Mouse (Mus musculus) left cerebral cortex, adult 2 months (tissue): ENCODE measurements around the gene Mllt11. TPM values are rescaled to one million over a fixed set of nuclear protein-coding genes. Genes with fewer than 3 reads are reported as not detected.

Experiments
- DNase-seq, 2 experiments: peaks; one replicate each; pipeline ENCODE4 v3.0.0; 2021 to 2022; ENCODE audit warnings: low spot score in 2 of 2, mixed read lengths in 1 of 2; ENCODE audit errors: extremely low spot score in 1 of 2
- H3K27ac ChIP-seq: fragments of 200-600 bp; 2 replicates; pipeline ENCODE4 v1.8.1; 2022
- H3K4me3 ChIP-seq: fragments of 200-600 bp; 2 replicates; pipeline ENCODE4 v1.8.1; 2022
- CTCF ChIP-seq: fragments of 200-600 bp; IDR thresholded peaks from 2 replicates; pipeline ENCODE4 v1.8.1; 2022; ENCODE audit warnings: antibody characterized with exemption, mild to moderate bottlenecking, moderate library complexity
- intact Hi-C: fragments of 180-260 bp; cut with DNase I; formaldehyde crosslinking; loops from one replicate; pipeline ENCODE4 v1.15.1; 2025
- long read RNA-seq, 2 experiments: library from polyadenylated mRNA; stranded (forward); transcript quantifications; one replicate each; pipeline ENCODE4 v2.0.0; 2021; ENCODE audit warnings: borderline mapping rate in 2 of 2
- total RNA-seq, 2 experiments: library from RNA; stranded (reverse); gene quantifications; 2 replicates each; pipeline ENCODE4 v1.2.3; 2021

The Mllt11 gene
- 100 to 1,000 TPM; 272 to 277 TPM for total RNA-seq
- long read RNA-seq, experiment 1, transcript Mllt11-201 (2 exons, 1,923 nt): major isoform, 367 of 391 reads
- long read RNA-seq, experiment 1, partial matches to known transcripts: 11 of 391 reads
- long read RNA-seq, experiment 1, other reads (novel, unspliced or antisense): 13 of 391 reads
- long read RNA-seq, experiment 2, transcript Mllt11-201 (2 exons, 1,923 nt): major isoform, 231 of 248 reads
- long read RNA-seq, experiment 2, partial matches to known transcripts: 5 of 248 reads
- long read RNA-seq, experiment 2, other reads (novel, unspliced or antisense): 12 of 248 reads

DNA sequence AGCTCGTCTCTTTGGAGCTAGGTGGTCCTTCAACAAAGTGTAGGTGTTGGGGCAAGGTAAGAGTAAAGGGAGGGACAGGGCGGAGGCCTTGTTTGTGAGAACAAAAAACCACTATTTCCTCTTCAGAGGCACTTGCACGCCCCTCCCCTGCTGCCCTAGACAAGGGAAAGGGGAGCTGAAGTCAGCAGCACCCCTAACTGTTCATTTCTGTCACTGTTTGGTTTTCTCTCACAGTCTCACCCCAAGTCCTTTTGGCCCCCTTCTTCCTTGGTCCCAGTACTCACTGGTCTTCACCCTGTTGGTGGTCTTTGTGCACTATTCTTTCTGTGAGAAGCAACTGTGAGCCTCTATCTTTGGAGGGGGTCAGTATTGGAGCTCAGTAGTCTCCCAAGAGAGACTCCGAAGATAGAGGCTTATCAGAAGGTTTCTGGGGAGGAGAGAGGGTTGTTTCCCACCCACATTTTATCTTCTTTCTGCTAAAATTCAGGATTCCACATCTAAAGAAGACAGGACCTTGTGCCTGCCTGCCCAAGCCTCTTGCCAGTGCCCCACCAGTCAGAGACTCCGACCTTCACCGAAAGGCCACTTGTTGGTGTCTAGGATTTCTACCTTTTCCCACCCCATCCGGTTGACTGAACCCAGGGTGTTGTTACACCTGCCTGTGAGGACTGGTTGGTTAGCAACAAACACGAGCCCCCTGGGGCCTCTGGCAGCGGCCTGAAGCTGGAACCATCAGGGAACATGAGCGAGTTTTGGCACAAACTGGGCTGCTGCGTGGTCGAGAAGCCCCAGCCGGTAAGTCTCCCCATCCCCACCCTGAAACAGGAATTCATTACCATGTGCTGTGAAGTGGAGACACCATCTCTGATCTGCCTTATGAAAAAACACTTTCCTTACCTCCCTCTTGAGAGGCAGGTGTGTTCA lies at the start of gene Mllt11:
TSS of gene Mllt11 (minus strand) at position 874 of the 924 bp plus-strand sequence.
- no peak for DNase-seq
- TF ChIP-seq CTCF: no peak
- H3K4me3 ChIP-seq: peak within 1 kb of the TSS; percentile 65
- intact Hi-C loops: no loop called here
- H3K27ac ChIP-seq: peak within 1 kb of the TSS; percentile 66

DNA sequence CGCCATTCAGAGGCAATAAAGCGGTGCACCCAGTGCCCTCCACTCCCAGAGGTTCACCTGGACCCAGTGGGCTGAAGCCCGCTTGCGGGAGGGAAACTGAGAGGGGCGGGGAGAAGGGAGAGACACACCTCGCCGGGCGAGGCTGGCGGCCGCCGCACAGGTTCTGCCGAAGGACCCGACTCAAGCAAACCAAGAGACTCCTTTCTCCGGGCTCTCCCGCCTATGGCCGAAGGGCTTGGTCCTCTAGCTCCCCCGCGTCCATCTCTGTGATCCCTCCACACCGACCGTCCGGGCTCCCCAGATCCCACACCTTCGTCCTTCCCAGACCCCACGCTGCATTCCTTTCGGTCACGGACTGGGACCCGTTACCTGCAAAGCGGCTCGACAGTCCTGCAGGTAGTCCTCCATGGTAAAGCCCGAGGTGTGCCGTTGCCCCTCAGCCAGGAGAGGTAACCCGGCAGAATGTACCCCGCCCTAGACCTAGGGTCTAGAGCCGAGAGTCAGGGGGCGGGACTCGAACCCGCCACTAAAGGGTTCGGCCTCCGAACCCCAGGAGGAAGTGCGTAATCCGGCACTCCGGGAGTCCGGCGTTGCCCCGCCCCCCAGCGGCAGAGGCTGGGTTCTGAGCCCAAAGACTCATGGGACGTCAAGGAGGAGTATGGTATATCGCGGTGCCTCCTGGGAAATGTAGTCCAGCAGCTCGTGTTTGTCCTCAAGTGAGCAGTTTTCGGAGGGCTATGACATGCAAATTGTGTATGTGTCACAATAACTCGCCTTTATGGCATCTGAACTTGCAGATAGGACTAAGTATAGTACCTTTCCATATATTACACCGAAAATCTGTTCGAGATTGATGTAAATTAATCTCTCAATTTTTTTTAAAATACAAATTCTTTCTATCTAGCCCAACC lies 49.5 kb upstream of the Mllt11 start, which contains the start of the genes Mindy1 and Prune1:
TSS of gene Mindy1 (plus strand) at position 130 of the 911 bp plus-strand sequence.
TSS of gene Prune1 (minus strand) at position 861 of the 911 bp plus-strand sequence.
- Histone ChIP-seq H3K4me3 (peak within 1 kb of the TSS; percentile 57), H3K27ac (peak within 1 kb of the TSS; percentile 97)
- DNase-seq: peak; percentile 98 to 99
- TF ChIP-seq CTCF: peak; percentile 41
- intact Hi-C loops: loop anchor here (1.0 to 5.0 kb wide), 5 partner anchors 31 to 153 kb away; partner anchors contain the start of genes Arnt, Gabpb2 and Tnfaip8l2

- intact Hi-C loops: loop anchor here (1.0 to 5.0 kb wide), 3 partner anchors 50 to 138 kb away; partner anchors contain the start of genes Gabpb2 and Tnfaip8l2
- H3K4me3 ChIP-seq: peak overlapping the region; percentile 57
- H3K27ac ChIP-seq: peak overlapping the region; percentile 97
- TF ChIP-seq CTCF: no peak
- DNase-seq: peak in 1 of 2 experiments; percentile 26
Measured at GRCm38 (mm10) chr3:95280747-95281146, 48.8 kb upstream of the Mllt11 start.

DNA sequence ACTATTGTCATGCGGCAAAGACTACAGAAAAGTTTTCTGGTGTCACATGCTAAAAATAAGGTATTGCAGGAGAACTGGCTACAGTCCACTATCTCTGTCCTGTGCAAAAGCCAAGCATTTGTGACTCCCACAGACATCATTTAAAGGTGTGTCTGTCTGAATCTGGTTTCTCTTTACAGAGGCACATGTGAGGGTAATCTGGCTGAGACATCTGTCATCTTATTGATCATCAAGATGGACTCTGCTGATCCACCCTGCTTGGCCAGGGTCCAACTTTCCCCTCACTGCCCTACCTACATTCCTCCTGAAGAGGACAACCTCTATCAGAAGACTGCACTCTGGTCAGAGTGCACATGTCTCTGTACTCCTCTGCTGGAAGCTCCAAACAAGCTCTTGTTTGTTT lies 45.2 kb upstream of the Mllt11 start:
- Histone ChIP-seq H3K4me3 (no peak overlapping the region), H3K27ac (no peak overlapping the region)
- no peak for DNase-seq
- TF ChIP-seq CTCF: no peak
- intact Hi-C loops: no loop called here

GRCm38 (mm10) chr3:95276428-95276934 lies 44.5 kb upstream of the Mllt11 start:
- intact Hi-C loops: no loop called here
- Histone ChIP-seq H3K27ac (no peak overlapping the region), H3K4me3 (no peak overlapping the region)

DNA sequence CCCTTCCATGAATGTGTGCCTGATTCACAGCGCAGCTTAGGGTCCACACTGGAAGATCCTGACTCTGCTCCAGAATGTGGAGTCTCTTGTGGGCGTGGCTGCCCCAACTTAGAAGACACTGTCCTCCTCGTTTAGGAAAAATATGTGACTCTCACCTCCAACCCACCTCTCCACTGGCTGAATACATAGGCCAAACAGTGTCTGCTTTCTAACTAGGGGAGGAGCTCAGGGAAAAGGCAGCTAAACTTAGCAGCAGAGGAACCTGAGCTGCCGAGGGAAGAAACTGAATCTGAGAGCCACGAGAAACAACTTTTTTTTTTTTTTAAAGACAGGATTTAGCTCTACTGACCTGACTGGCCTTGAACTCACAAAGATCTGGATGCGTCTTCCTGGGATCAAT lies 43.2 kb upstream of the Mllt11 start:
- no peak overlapping the region for H3K27ac ChIP-seq
- no peak for DNase-seq
- no peak overlapping the region for H3K4me3 ChIP-seq
- no peak for TF ChIP-seq CTCF
- intact Hi-C loops: no loop called here

More at GRCm38 (mm10) chr3:95276428-95276934, 44.5 kb upstream of the Mllt11 start:
- DNase-seq: no peak
- TF ChIP-seq CTCF: no peak

- no peak for DNase-seq
- intact Hi-C loops: loop anchor here (5.0 kb wide), 1 partner anchor 953 kb away; no protein-coding TSS in a partner anchor
- H3K4me3 ChIP-seq: no peak overlapping the region
- no peak overlapping the region for H3K27ac ChIP-seq
- no peak; the same call in 1 of the 2 replicates for TF ChIP-seq CTCF
Measured at GRCm38 (mm10) chr3:95274453-95274852, 42.5 kb upstream of the Mllt11 start.

GRCm38 (mm10) chr3:95273471-95273870 lies 41.5 kb upstream of the Mllt11 start:
- no peak overlapping the region for H3K4me3 ChIP-seq
- intact Hi-C loops: loop anchor here (5.0 kb wide), 1 partner anchor 954 kb away; no protein-coding TSS in a partner anchor
- H3K27ac ChIP-seq: no peak overlapping the region
- no peak for DNase-seq
- TF ChIP-seq CTCF: no peak

GRCm38 (mm10) chr3:95270766-95271364 lies 38.9 kb upstream of the Mllt11 start:
- TF ChIP-seq CTCF: no peak
- no peak for DNase-seq
- H3K4me3 ChIP-seq: no peak overlapping the region
- H3K27ac ChIP-seq: no peak overlapping the region
- intact Hi-C loops: loop anchor here (5.0 kb wide), 1 partner anchor 956 kb away; no protein-coding TSS in a partner anchor

DNA sequence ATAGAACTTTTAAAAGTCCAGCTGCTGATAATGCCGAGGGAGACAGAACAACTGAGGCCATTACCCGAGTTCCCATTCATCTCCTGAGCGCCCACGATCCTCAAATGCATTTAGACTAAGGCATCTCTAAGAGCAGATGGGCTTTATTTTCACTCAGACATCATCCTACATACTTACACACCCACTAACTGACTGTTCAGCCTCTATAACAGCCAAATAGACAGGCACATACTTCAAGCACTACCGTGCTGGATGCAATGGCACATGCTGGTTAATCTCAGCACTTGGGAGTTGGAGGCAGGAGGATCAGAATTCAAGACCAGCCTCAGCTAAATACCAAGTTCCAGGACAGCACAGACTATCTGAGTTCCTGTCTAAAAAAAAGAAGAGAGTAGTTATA lies 37.8 kb upstream of the Mllt11 start:
- intact Hi-C loops: loop anchor here (5.0 kb wide), 2 partner anchors 42 to 958 kb away; partner anchors contain the start of gene Cdc42se1

More for the DNA sequence above, 37.8 kb upstream of the Mllt11 start:
- peak in 1 of 2 experiments; percentile 16 for DNase-seq
- TF ChIP-seq CTCF: no peak
- H3K4me3 ChIP-seq: no peak overlapping the region
- no peak overlapping the region for H3K27ac ChIP-seq
